Mouse (Mus musculus) midbrain, embryonic 13.5 days (tissue): Measurements from ENCODE around the gene Clint1. TPM values are rescaled to one million over a fixed set of nuclear protein-coding genes. Genes with fewer than 3 reads are reported as not detected.
"Not testable (repeated sequence)": the region's sequence is repeated elsewhere in the genome, so short reads cannot be mapped to it uniquely, and the experiment has no call there.

ENCODE experiments used
- ATAC-seq: fragments of 200-750 bp; cut with Nextera tagmentation; 2 replicates; pipeline ENCODE4 v1.8.0; 2017; ENCODE audit warnings: mild to moderate bottlenecking, moderate TSS enrichment, moderate library complexity
- H3K27ac ChIP-seq: fragments of 300-500 bp; sonication (generic); 2 replicates; pipeline ENCODE4 v1.5.1; 2015; ENCODE audit warnings: inconsistent platforms, mild to moderate bottlenecking, moderate library complexity
- H3K27me3 ChIP-seq: fragments of 300-500 bp; sonication (generic); 2 replicates; pipeline ENCODE4 v1.6.1; 2015; ENCODE audit warnings: mild to moderate bottlenecking, inconsistent platforms
- H3K36me3 ChIP-seq: fragments of 300-500 bp; sonication (generic); 2 replicates; pipeline ENCODE4 v1.6.1; 2015; ENCODE audit warnings: mild to moderate bottlenecking, inconsistent platforms
- H3K4me1 ChIP-seq: fragments of 300-500 bp; sonication (generic); replicated peaks from 2 replicates; pipeline ENCODE4 v1.6.1; 2015; ENCODE audit warnings: inconsistent platforms
- H3K4me2 ChIP-seq: fragments of 300-500 bp; sonication (generic); replicated peaks from 2 replicates; pipeline ENCODE4 v1.6.1; 2015; ENCODE audit warnings: moderate library complexity, mild to moderate bottlenecking, inconsistent platforms
- H3K4me3 ChIP-seq: fragments of 300-500 bp; sonication (generic); replicated peaks from 2 replicates; pipeline ENCODE4 v1.5.1; 2015; ENCODE audit warnings: mild to moderate bottlenecking, inconsistent platforms
- H3K9ac ChIP-seq: fragments of 300-500 bp; sonication (generic); replicated peaks from 2 replicates; pipeline ENCODE4 v1.6.1; 2015; ENCODE audit warnings: mild to moderate bottlenecking, inconsistent platforms
- H3K9me3 ChIP-seq: fragments of 300-500 bp; sonication (generic); 2 replicates; pipeline ENCODE4 v1.6.1; 2016; ENCODE audit warnings: mild to moderate bottlenecking, inconsistent platforms
- WGBS: fragments of 180-500 bp; shearing (Covaris S2); methylation state at CpG from one replicate; pipeline ENCODE4 v1.1.7; 2015; 5-methylcytosine and 5-hydroxymethylcytosine counted together
- polyA plus RNA-seq: library from polyadenylated mRNA; unstranded; fragments of >200 nt; fragmentation: Nextera tagmentation; extraction: Ambion mirVana; gene quantifications from 2 replicates; pipeline ENCODE4 v1.2.1, GENCODE M21; 2015

Gene Clint1
- polyA plus RNA-seq, 1 experiment from 2014 or later, result 49.8 TPM

GRCm38 (mm10) chr11:45873666-45874065, 21.8 kb downstream of the Clint1 start:
- no peaks in the 10 kb centered on the region for H3K9me3 ChIP-seq
- no peak overlapping the region for H3K4me2 ChIP-seq
- no peak overlapping the region for H3K9ac ChIP-seq
- no peaks in the 10 kb centered on the region for H3K36me3 ChIP-seq
- no peak overlapping the region for H3K4me3 ChIP-seq
- no peaks in the 10 kb centered on the region for H3K27me3 ChIP-seq
- 82% methylated on average over 1 of the region's 1 CpGs for WGBS
- H3K27ac ChIP-seq, result no peak overlapping the region
- no peak for ATAC-seq
- no peaks in the 10 kb centered on the region for H3K4me1 ChIP-seq

DNA sequence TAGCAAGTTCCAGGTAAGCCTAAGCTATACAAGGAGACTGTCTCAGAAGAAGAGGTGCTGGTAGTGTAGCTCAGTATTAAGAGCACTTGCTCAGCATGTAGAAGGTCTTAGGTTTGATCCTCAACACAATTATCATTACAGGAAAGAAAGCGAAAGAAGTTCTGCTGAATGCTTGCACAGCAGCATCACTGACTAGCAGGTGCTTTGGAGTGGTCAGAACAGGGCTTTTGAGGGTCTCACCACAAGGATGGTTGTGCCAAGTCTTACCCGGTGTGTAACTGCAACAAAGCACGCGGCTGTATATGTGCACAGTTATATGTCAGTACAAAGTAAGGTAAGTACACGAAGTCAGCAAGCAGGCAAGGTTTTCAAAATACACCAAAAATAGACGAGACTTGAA, 22.4 kb downstream of the Clint1 start:
- 99% methylated on average over 6 of the region's 6 CpGs for WGBS
- H3K27me3 ChIP-seq, result no peaks in the 10 kb centered on the region

DNA sequence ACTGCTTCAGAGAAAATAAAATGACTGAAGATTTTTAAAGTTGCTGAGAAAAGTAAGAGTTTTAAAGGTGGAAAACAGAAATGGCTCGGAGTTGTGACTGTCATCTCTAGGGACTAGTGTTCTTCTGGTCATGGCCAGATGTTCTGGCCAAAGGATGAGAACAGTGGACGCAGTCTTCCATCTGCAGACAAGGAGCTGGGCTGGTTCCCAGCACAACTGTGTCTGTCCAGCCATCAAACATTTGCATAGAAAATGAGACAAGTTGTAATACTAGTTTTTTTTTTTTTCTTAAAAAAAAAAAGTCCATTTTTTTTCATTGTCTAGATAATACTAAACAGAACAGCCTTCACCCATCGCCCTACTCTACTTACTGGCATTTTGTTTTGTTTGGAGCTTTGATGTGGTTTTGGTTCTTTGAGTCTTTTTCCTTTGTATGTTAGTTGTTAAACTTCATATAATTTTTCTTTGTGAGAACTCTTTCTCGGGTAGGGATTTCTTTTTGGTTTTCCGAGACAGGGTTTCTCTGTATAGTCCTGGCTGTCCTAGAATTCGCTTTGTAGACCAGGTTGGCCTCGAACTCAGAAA, 23.6 kb downstream of the Clint1 start:
- no peak overlapping the region for H3K4me3 ChIP-seq
- ATAC-seq, result no peak
- H3K9ac ChIP-seq, result no peak overlapping the region
- H3K9me3 ChIP-seq, result no peaks in the 10 kb centered on the region
- WGBS, result 96% methylated on average over 7 of the region's 7 CpGs
- peaks cover 6% of the 10 kb centered on the region for H3K4me1 ChIP-seq
- H3K36me3 ChIP-seq, result no peaks in the 10 kb centered on the region
- H3K4me2 ChIP-seq, result no peak overlapping the region
- no peak overlapping the region for H3K27ac ChIP-seq
- H3K27me3 ChIP-seq, result no peaks in the 10 kb centered on the region

More for the DNA sequence above, 22.4 kb downstream of the Clint1 start:
- no peaks in the 10 kb centered on the region for H3K36me3 ChIP-seq
- H3K4me1 ChIP-seq, result 0 out of 2 replicates have a peak, but pooled peaks cover under 1% of the 10 kb centered on the region
- no peak overlapping the region for H3K4me2 ChIP-seq
- no peak for ATAC-seq
- no peak overlapping the region for H3K9ac ChIP-seq
- no peaks in the 10 kb centered on the region for H3K9me3 ChIP-seq
- no peak overlapping the region for H3K27ac ChIP-seq
- no peak overlapping the region for H3K4me3 ChIP-seq

DNA sequence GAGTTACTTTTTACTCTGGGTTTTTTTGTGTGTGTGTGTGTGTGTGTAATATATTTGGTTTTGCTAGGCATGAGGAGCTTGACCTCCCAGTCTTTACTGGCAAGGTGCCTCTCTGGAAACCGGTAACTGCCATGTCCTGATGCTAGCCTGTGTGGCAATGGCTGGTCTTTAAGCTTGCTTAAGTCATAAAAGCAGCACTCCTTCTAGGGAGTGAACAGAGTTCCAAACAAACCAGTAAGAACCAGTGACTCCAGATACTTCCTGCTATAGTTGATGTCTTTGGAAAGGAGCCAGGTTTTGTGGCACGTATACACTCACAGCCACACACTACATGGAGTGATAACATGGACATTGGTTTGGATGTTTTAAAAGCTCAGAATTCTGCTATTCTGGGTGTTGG, 24.2 kb downstream of the Clint1 start:
- Histone ChIP-seq H3K36me3 (no peaks in the 10 kb centered on the region), H3K4me1 (peaks cover 12% of the 10 kb centered on the region), H3K27me3 (no peaks in the 10 kb centered on the region), H3K4me3 (no peak overlapping the region), H3K4me2 (no peak overlapping the region), H3K9me3 (no peaks in the 10 kb centered on the region), H3K9ac (no peak overlapping the region), H3K27ac (no peak overlapping the region)
- WGBS, result 99% methylated on average over 2 of the region's 2 CpGs
- ATAC-seq, result no peak

DNA sequence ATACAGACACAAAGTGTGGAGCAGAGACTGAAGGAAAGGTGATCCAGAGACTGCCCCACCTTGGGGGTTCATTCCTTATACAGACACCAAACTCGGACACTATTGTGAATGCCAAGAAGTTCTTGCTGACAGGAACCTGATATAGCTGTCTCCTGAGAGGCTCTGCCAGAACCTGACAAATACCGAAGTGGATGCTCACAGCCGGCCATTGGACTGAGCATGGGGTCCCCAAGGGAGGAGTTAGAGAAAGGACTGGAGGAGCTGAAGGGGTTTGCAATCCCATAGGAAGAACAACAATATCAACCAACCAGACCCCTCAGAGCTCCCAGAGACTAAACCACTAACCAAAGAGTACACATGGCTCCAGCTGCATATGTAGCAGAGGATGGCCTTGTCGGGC, 27.5 kb downstream of the Clint1 start:
- H3K4me2 ChIP-seq, H3K27ac ChIP-seq, H3K9me3 ChIP-seq, H3K27me3 ChIP-seq, H3K36me3 ChIP-seq, H3K9ac ChIP-seq, H3K4me3 ChIP-seq, ATAC-seq: not testable (repeated sequence)
- WGBS, result 76% methylated on average over 4 of the region's 4 CpGs
- H3K4me1 ChIP-seq, result peaks cover 21% of the 10 kb centered on the region

GRCm38 (mm10) chr11:45881026-45881682, 29.3 kb downstream of the Clint1 start:
- H3K4me3 ChIP-seq, result no peak overlapping the region
- H3K27me3 ChIP-seq, result no peaks in the 10 kb centered on the region
- H3K4me2 ChIP-seq, result no peak overlapping the region
- ATAC-seq, result no peak
- H3K9me3 ChIP-seq, result no peaks in the 10 kb centered on the region
- H3K27ac ChIP-seq, result peak overlapping the region; percentile 62
- WGBS, result 51% methylated on average over 6 of the region's 6 CpGs
- H3K4me1 ChIP-seq, result peaks cover 32% of the 10 kb centered on the region
- no peak overlapping the region for H3K9ac ChIP-seq
- peaks cover 6% of the 10 kb centered on the region; the same call in 1 of the 2 replicates for H3K36me3 ChIP-seq

DNA sequence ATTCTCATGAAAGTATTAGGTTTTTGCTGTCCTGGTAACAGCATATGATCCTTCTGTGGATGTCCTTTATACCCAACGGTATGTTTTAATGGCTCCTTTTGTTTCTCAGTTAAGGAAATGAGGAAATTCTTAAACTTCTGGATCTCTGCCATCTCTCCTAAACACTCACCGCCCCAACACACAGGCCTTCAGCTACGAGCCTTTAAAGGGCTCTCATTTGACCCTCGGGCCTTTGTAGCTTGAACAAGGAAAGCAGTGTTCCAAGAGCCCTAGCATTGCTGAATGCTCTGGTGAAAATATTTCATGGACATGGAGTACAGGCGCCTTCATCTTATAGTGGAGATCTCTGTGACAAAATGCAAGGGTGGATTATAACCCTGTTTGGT, 29.8 kb downstream of the Clint1 start:
- H3K27ac ChIP-seq, result no peak overlapping the region
- peaks cover 6% of the 10 kb centered on the region; the same call in 1 of the 2 replicates for H3K36me3 ChIP-seq
- peak; percentile 51; the same call in 1 of the 2 replicates for ATAC-seq
- H3K4me2 ChIP-seq, result no peak overlapping the region
- H3K27me3 ChIP-seq, result no peaks in the 10 kb centered on the region
- H3K9ac ChIP-seq, result no peak overlapping the region
- peaks cover 35% of the 10 kb centered on the region for H3K4me1 ChIP-seq
- no peak overlapping the region for H3K4me3 ChIP-seq
- WGBS, result 41% methylated on average over 5 of the region's 5 CpGs
- H3K9me3 ChIP-seq, result no peaks in the 10 kb centered on the region

GRCm38 (mm10) chr11:45883270-45883931, 31.6 kb downstream of the Clint1 start:
- ATAC-seq, result no peak
- H3K27me3 ChIP-seq, result no peaks in the 10 kb centered on the region
- no peak overlapping the region for H3K4me2 ChIP-seq
- H3K36me3 ChIP-seq, result peaks cover 12% of the 10 kb centered on the region
- no peak overlapping the region for H3K9ac ChIP-seq
- no peak overlapping the region for H3K4me3 ChIP-seq
- H3K27ac ChIP-seq, result no peak overlapping the region
- H3K9me3 ChIP-seq, result no peaks in the 10 kb centered on the region
- WGBS, result 63% methylated on average over 8 of the region's 8 CpGs
- H3K4me1 ChIP-seq, result peaks cover 44% of the 10 kb centered on the region

- Histone ChIP-seq H3K9me3 (no peaks in the 10 kb centered on the region), H3K27ac (no peak overlapping the region), H3K36me3 (peaks cover 19% of the 10 kb centered on the region), H3K4me1 (peaks cover 44% of the 10 kb centered on the region), H3K4me2 (no peak overlapping the region), H3K27me3 (no peaks in the 10 kb centered on the region), H3K9ac (no peak overlapping the region), H3K4me3 (no peak overlapping the region)
- WGBS, result 58% methylated on average over 4 of the region's 4 CpGs
- ATAC-seq, result no peak
Measured at GRCm38 (mm10) chr11:45884029-45884428, 32.2 kb downstream of the Clint1 start.

DNA sequence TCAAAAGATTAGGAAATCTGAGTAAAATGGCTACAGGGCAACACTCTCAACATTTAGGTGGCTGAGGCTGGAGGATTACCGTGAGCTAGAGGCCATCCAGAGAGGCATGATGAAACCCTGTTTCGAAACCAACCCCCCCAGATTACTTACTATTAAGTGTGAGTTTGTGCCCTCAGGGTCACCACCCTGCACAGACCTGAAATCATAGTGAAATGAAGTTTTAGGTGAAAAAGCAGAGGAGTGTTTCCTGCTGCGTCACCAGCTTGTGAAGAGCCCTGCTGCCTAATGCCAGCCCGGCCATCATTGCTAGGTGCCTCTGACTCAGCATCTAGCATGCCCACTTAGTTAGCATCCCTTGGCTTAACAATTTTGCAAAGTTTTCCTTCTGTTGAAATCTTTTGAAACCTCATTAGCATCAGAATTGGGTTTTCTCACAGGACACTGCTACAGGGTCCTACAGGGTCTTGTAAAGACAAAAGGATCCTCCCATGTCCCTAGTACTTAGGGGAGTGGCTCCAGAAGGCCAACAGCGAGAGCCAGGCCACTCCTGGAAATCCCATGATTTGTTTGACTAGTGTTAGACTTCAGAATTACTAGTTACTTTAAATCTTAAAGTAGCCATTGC, 33.9 kb downstream of the Clint1 start:
- Histone ChIP-seq H3K4me2 (no peak overlapping the region), H3K36me3 (peaks cover 33% of the 10 kb centered on the region), H3K4me3 (no peak overlapping the region), H3K9me3 (no peaks in the 10 kb centered on the region), H3K4me1 (peaks cover 35% of the 10 kb centered on the region), H3K27ac (peak overlapping the region; percentile 70), H3K9ac (no peak overlapping the region), H3K27me3 (no peaks in the 10 kb centered on the region)
- 64% methylated on average over 5 of the region's 5 CpGs for WGBS
- no peak for ATAC-seq

DNA sequence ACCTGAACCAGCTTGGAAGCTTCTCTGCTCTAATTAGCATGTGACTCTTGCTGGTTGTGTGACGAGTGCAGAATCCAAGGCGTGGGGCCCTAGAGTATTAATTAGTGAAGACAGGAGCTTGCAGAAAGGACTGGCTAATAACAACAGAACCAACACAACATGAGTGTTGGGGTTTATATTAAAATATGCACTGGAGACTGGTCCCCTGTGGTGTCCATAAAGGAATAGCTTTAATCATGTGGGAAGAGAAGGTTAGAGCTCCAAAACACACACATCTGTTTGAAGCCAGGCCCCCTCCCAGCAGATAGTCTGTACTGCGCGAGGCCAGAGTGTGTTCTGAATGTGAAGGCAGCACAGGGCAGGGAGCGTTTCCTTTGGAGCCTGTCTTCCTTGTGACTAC, 34.7 kb downstream of the Clint1 start:
- H3K4me1 ChIP-seq, result peaks cover 32% of the 10 kb centered on the region
- no peak overlapping the region for H3K4me3 ChIP-seq
- 49% methylated on average over 5 of the region's 5 CpGs for WGBS
- H3K27ac ChIP-seq, result peak overlapping the region; percentile 70
- ATAC-seq, result peak; percentile 86
- no peak overlapping the region for H3K9ac ChIP-seq
- no peaks in the 10 kb centered on the region for H3K9me3 ChIP-seq
- peaks cover 41% of the 10 kb centered on the region for H3K36me3 ChIP-seq
- H3K27me3 ChIP-seq, result no peaks in the 10 kb centered on the region
- no peak overlapping the region for H3K4me2 ChIP-seq

DNA sequence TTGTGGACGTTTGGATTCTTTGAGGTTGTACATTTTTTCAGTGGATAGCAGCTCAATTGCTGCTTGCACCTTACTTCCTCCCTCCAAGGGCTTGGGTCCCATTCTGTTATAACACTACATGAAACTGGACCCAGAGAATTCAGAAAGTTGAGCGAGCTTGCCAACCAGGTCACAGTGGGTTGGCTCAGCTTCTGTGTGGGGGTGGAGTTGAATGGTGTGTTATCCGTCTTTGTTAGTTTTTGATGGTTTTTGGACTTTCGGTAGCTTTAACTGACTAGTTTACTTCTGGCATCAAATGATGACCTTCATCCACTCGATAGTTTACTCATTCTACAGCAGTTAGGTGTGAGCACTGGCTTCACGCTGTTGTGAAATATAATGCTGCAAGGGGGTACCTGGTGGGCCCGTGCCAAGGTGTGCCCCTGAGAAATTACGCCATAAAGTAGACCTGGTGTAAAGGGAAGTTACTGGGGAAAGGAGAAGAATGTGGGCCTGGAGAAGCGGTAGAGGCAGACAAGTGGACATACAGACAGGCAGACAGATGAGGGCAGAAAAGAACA, 36.7 kb downstream of the Clint1 start:
- Histone ChIP-seq H3K4me3 (no peak overlapping the region), H3K4me1 (peaks cover 24% of the 10 kb centered on the region), H3K9me3 (no peaks in the 10 kb centered on the region), H3K27ac (no peak overlapping the region), H3K27me3 (no peaks in the 10 kb centered on the region), H3K36me3 (peaks cover 56% of the 10 kb centered on the region), H3K9ac (no peak overlapping the region), H3K4me2 (no peak overlapping the region)
- 93% methylated on average over 9 of the region's 9 CpGs for WGBS
- no peak for ATAC-seq
